37 mouse cellular contexts compared by ENCODE assay signal in the genomic region with DNA sequence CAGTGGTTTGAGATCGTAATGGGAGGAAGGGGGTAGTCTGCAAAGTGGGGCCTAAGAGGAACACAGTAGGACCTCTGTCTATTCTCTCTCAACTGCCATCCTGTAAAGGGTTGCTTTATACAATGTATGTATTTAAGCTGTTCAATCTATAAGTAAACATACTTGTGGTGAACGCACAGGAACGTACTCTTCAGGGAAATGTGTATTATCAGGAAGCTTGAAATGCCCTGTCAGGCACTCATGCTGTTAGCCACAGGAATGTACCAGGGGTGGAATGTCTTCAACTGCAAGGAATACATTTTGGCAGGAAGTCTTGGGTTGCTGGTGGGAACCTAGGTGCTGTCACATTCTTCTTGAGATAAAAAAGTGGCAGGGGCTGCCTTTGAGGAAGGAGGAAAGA. TPM values are rescaled to one million over a fixed set of nuclear protein-coding genes. Genes with fewer than 3 reads are reported as not detected.
A peak's percentile ranks its signal among the peaks of the same experiment; 100 is the strongest.
DNase-seq lines count a peak whose midpoint lies in the region; ATAC-seq and TF ChIP-seq lines count a peak whose summit lies in the region.
"Had no signal": no experiment of that assay in that cellular context is flagged by ENCODE, and none has a peak within 500 bp of the region (broad histone marks: within the 10 kb centered on the region; RNA-seq: fewer than 3 reads in every experiment).

No protein-coding gene starts in this region.

- H3K9me3 ChIP-seq in limb, embryonic 13.5 days = no peaks in the 10 kb centered on the region
- H3K9me3 ChIP-seq in limb, embryonic 10.5 days (replicated peaks) = no peaks in the 10 kb centered on the region
- H3K9me3 ChIP-seq: forebrain, embryonic 10.5 days; forebrain, embryonic 15.5 days; hindbrain, embryonic 10.5 days; hindbrain, embryonic 15.5 days; megakaryocyte, embryonic 14.5 days; midbrain, embryonic 12.5 days; neural tube, embryonic 12.5 days had no signal

- WGBS in limb, embryonic 13.5 days = 71% methylated on average over 3 of the region's 3 CpGs
- 90% methylated on average over 3 of the region's 3 CpGs for WGBS in limb, embryonic 10.5 days

- H3K9ac ChIP-seq in limb, embryonic 13.5 days = no peak overlapping the region
- H3K9ac ChIP-seq: forebrain, embryonic 15.5 days; hindbrain, embryonic 15.5 days; liver, embryonic 14.5 days; midbrain, embryonic 12.5 days; neural tube, embryonic 12.5 days had no signal

- ATAC-seq in limb, embryonic 13.5 days (ENCODE audit: low FRiP score, low read depth) = 0 out of 2 replicates have a peak, but pooled peaks have one; percentile 30
- ATAC-seq in common myeloid progenitor, adult 5-6 weeks (replicated peaks; ENCODE audit: low read depth, poor library complexity, severe bottlenecking) = 0 out of 2 replicates have a peak, but pooled peaks have one; percentile 20
- ATAC-seq: forebrain, embryonic 15.5 days; inflammation-experienced regulatory T-cells, adult 6 months had no signal

- no peaks in the 10 kb centered on the region for H3K36me3 ChIP-seq in limb, embryonic 13.5 days
- H3K36me3 ChIP-seq in limb, embryonic 10.5 days = no peaks in the 10 kb centered on the region
- H3K36me3 ChIP-seq: forebrain, embryonic 10.5 days; forebrain, embryonic 15.5 days; hindbrain, embryonic 10.5 days; hindbrain, embryonic 15.5 days; midbrain, embryonic 12.5 days; neural tube, embryonic 12.5 days had no signal

- no peak for TF ChIP-seq CTCF in layer of hippocampus, adult 2 months (conservative IDR thresholded peaks at IDR 0.05)

- H3K4me2 ChIP-seq in limb, embryonic 13.5 days (replicated peaks) = no peak overlapping the region
- H3K4me2 ChIP-seq: forebrain, embryonic 15.5 days; heart, embryonic 11.5 days; hindbrain, embryonic 15.5 days; midbrain, embryonic 12.5 days; neural tube, embryonic 12.5 days had no signal

- no peaks in the 10 kb centered on the region for H3K27me3 ChIP-seq in limb, embryonic 13.5 days
- H3K27me3 ChIP-seq in limb, embryonic 10.5 days (ENCODE audit: low read depth, poor library complexity, severe bottlenecking) = no peaks in the 10 kb centered on the region
- H3K27me3 ChIP-seq: CH12.LX; forebrain, embryonic 15.5 days; hindbrain, embryonic 15.5 days; midbrain, embryonic 12.5 days; neural tube, embryonic 12.5 days had no signal

- H3K27ac ChIP-seq in limb, embryonic 13.5 days = no peak overlapping the region
- no peak overlapping the region for H3K27ac ChIP-seq in limb, embryonic 10.5 days
- H3K27ac ChIP-seq in layer of hippocampus, adult 2 months = no peak overlapping the region
- H3K27ac ChIP-seq: forebrain, embryonic 10.5 days; forebrain, embryonic 15.5 days; hindbrain, embryonic 10.5 days; hindbrain, embryonic 15.5 days; kidney, postnatal 0 days; liver, embryonic 14.5 days; midbrain, embryonic 12.5 days; neural tube, embryonic 12.5 days had no signal

- H3K4me3 ChIP-seq in limb, embryonic 13.5 days = no peak overlapping the region
- no peak overlapping the region for H3K4me3 ChIP-seq in limb, embryonic 10.5 days
- no peak overlapping the region for H3K4me3 ChIP-seq in layer of hippocampus, adult 2 months
- H3K4me3 ChIP-seq: forebrain, embryonic 10.5 days; forebrain, embryonic 15.5 days; hindbrain, embryonic 10.5 days; hindbrain, embryonic 15.5 days; midbrain, embryonic 12.5 days; myocyte; neural tube, embryonic 12.5 days had no signal

- no peaks in the 10 kb centered on the region for H3K4me1 ChIP-seq in limb, embryonic 13.5 days
- no peaks in the 10 kb centered on the region for H3K4me1 ChIP-seq in limb, embryonic 10.5 days
- H3K4me1 ChIP-seq: forebrain, embryonic 10.5 days; forebrain, embryonic 15.5 days; hindbrain, embryonic 15.5 days; midbrain, embryonic 12.5 days; neural tube, embryonic 12.5 days had no signal

- no peak for DNase-seq in limb, embryonic 10.5 days (ENCODE audit: low spot score)
- peak; percentile 16 for DNase-seq in NIH3T3 (ENCODE audit: low read depth)
- DNase-seq in lung, postnatal 36 days = peak; percentile 40
- no peak for DNase-seq in layer of hippocampus, adult 2 months (ENCODE audit: low spot score in 2 of 2)
- no peak for DNase-seq in kidney, adult 18-20 months
- no peak for DNase-seq in adrenal gland, adult 8-10 months
- DNase-seq: cerebellum, adult 11 months; cerebellum, adult 9-11 months; kidney, postnatal 4 days; layer of hippocampus, postnatal 36 days; left cerebral cortex, postnatal 4 days; liver; right cerebral cortex, adult 18-20 months; right cerebral cortex, postnatal 4 days; thymus, postnatal 14 days had no signal

RNA-seq across cellular contexts. Expression of gene Mybphl, which starts 8.0 kb away (rescaled TPM):
- polyA plus RNA-seq in limb, embryonic 13.5 days (2015; fragmentation: Nextera tagmentation; extraction: Ambion mirVana) = not detected in 2 replicates
- 0.15 TPM in 1 of 2 replicates, not detected in the other for polyA plus RNA-seq in limb, embryonic 10.5 days (2016; fragmentation: Nextera tagmentation; extraction: Ambion mirVana)
- total RNA-seq in common myeloid progenitor, adult 5-6 weeks (2017) = not detected in 2 replicates
- total RNA-seq in layer of hippocampus, adult 2 months (2021) = 1 to 10 TPM in 1 of 2 experiments, under 1 TPM in 1; 0.83 to 1.5 TPM
- not detected for total RNA-seq in adrenal gland, adult 8-10 months (2022)
- total RNA-seq: adrenal gland, postnatal 14 days; CH12.LX; ES-E14; gastrocnemius, adult 8-10 months; midbrain, postnatal 0 days had no signal
- polyA plus RNA-seq: C2C12; forebrain, embryonic 10.5 days; forebrain, embryonic 15.5 days; gonadal fat pad, adult 2 months; hindbrain, embryonic 10.5 days; inflammation-experienced regulatory T-cells, adult 6 months; kidney, postnatal 0 days; midbrain, embryonic 12.5 days; midbrain, postnatal 0 days; myocyte; urinary bladder, adult 2 months had no signal

RNA-seq across cellular contexts. Expression of gene Psrc1, which starts 10.9 kb away (rescaled TPM):
- polyA plus RNA-seq in limb, embryonic 13.5 days (2015; fragmentation: Nextera tagmentation; extraction: Ambion mirVana) = 62.7 and 63.1 TPM in 2 replicates
- polyA plus RNA-seq in limb, embryonic 10.5 days (2016; fragmentation: Nextera tagmentation; extraction: Ambion mirVana) = 96.6 and 100 TPM in 2 replicates
- 29.3 and 31.6 TPM in 2 replicates for total RNA-seq in common myeloid progenitor, adult 5-6 weeks (2017)
- 10 to 100 TPM; 17.5 to 22.2 TPM for total RNA-seq in layer of hippocampus, adult 2 months (2021)
- total RNA-seq in adrenal gland, adult 8-10 months (2022) = 1 to 10 TPM; 1.6 to 4.8 (median 3.0) TPM
- total RNA-seq: gastrocnemius, adult 8-10 months had no signal

RNA-seq across cellular contexts. Expression of gene Celsr2, which starts 42.7 kb away (rescaled TPM):
- polyA plus RNA-seq in limb, embryonic 13.5 days (2015; fragmentation: Nextera tagmentation; extraction: Ambion mirVana) = 5.5 and 7.3 TPM in 2 replicates
- 4.0 and 4.4 TPM in 2 replicates for polyA plus RNA-seq in limb, embryonic 10.5 days (2016; fragmentation: Nextera tagmentation; extraction: Ambion mirVana)
- total RNA-seq in common myeloid progenitor, adult 5-6 weeks (2017) = 0.24 and 2.7 TPM in 2 replicates
- total RNA-seq in layer of hippocampus, adult 2 months (2021) = 100 to 1,000 TPM; 185 to 201 TPM
- total RNA-seq in adrenal gland, adult 8-10 months (2022) = 10 to 100 TPM in 2 of 4 experiments, 1 to 10 TPM in 2; 6.5 to 14.6 (median 9.5) TPM
- total RNA-seq: CH12.LX had no signal
- polyA plus RNA-seq: C2C12, myocyte had no signal

Comparison
In these comparisons a context has a peak if more than half of its experiments do, and no peak if none do; other contexts are left out.
1. DNase-seq: peak in NIH3T3 (single experiment) and lung, postnatal 36 days (single experiment); none in limb, embryonic 10.5 days (single experiment), layer of hippocampus, adult 2 months (0 of 2), kidney, adult 18-20 months (single experiment) and adrenal gland, adult 8-10 months (single experiment).
2. RNA of gene Celsr2, which starts 42.7 kb away (total RNA-seq): 185 to 201 TPM in layer of hippocampus, adult 2 months; 6.5 to 14.6 TPM in adrenal gland, adult 8-10 months and 0.24 to 2.7 TPM in common myeloid progenitor, adult 5-6 weeks; every median in the first group is over 10 times any median in the second.